In the genomic region with DNA sequence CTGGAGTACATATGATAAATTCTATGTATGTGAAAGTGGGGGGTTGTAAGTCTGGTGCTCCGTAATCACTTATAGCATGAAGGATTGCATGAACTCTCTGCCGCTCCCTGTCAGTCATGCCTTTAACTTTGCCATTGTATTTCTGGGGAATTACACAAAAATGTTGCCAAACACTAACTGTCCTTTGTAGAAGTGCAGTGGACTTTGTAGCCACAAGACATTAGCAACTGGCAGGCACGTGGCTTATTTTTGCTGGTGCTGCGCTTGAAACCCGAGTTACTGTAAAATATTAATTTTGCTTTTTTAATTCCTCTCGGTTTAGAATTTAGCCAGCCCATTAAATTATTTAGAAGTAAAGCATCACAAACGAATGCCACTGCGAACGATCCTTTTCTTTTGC, we compare ENCODE assay signal across 16 mouse cellular contexts. TPM values are rescaled to one million over a fixed set of nuclear protein-coding genes. Genes with fewer than 3 reads are reported as not detected.
"Had no signal": no experiment of that assay in that cellular context is flagged by ENCODE, and none has a peak within 500 bp of the region (broad histone marks: within the 10 kb centered on the region; RNA-seq: fewer than 3 reads in every experiment).

No protein-coding gene starts in this region.

- H3K36me3 ChIP-seq: hindbrain, embryonic 13.5 days; limb, embryonic 12.5 days; neural tube, embryonic 15.5 days had no signal

- H3K9me3 ChIP-seq: hindbrain, embryonic 13.5 days; limb, embryonic 12.5 days; neural tube, embryonic 15.5 days had no signal

- ATAC-seq: hindbrain, postnatal 0 days; lung, postnatal 0 days had no signal

- DNase-seq: liver; lung, adult 2 months; lung, postnatal 36 days; midbrain, embryonic 14.5 days; spleen, adult 18-20 months; thymus, adult 18-20 months; thymus, postnatal 14 days had no signal

- H3K4me2 ChIP-seq: hindbrain, embryonic 13.5 days; limb, embryonic 12.5 days had no signal

- H3K27ac ChIP-seq: hindbrain, embryonic 13.5 days; hindbrain, postnatal 0 days; limb, embryonic 12.5 days; liver, embryonic 14.5 days; neural tube, embryonic 15.5 days had no signal

- H3K4me3 ChIP-seq: hindbrain, embryonic 13.5 days; limb, embryonic 12.5 days; myocyte; neural tube, embryonic 15.5 days had no signal

- H3K9ac ChIP-seq: hindbrain, embryonic 13.5 days; limb, embryonic 12.5 days; liver, embryonic 14.5 days; neural tube, embryonic 15.5 days had no signal

RNA-seq across cellular contexts. Expression of gene Kl, which starts 2.4 kb away (rescaled TPM):
- total RNA-seq: megakaryocyte progenitor cell, adult 5-6 weeks had no signal
- polyA plus RNA-seq: intestine, embryonic 14.5 days; myocyte had no signal
